Mouse (Mus musculus) heart, embryonic 10.5 days (tissue): ENCODE measurements around the gene Atxn10. TPM values are rescaled to one million over a fixed set of nuclear protein-coding genes. Genes with fewer than 3 reads are reported as not detected.

Experiments
- DNase-seq: peaks from one replicate; pipeline ENCODE4 v3.0.0-alpha.2; 2017; ENCODE audit warnings: low spot score
- H3K27ac ChIP-seq: fragments of 300-500 bp; sonication (generic); 2 replicates; pipeline ENCODE4 v1.5.1; 2016; ENCODE audit warnings: mild to moderate bottlenecking
- H3K27me3 ChIP-seq: fragments of 300-500 bp; sonication (generic); 2 replicates; pipeline ENCODE4 v1.6.1; 2016; ENCODE audit warnings: mild to moderate bottlenecking; ENCODE audit not compliant: poor library complexity, insufficient read depth, severe bottlenecking
- H3K36me3 ChIP-seq: fragments of 300-500 bp; sonication (generic); 2 replicates; pipeline ENCODE4 v1.6.1; 2016; ENCODE audit warnings: mild to moderate bottlenecking, moderate library complexity
- H3K4me1 ChIP-seq: fragments of 300-500 bp; sonication (generic); 2 replicates; pipeline ENCODE4 v1.6.1; 2016; ENCODE audit warnings: mild to moderate bottlenecking
- H3K4me3 ChIP-seq: fragments of 300-500 bp; sonication (generic); 2 replicates; pipeline ENCODE4 v1.5.1; 2016; ENCODE audit warnings: mild to moderate bottlenecking, moderate library complexity
- H3K9me3 ChIP-seq: fragments of 300-500 bp; sonication (generic); 2 replicates; pipeline ENCODE4 v1.6.1; 2016; ENCODE audit warnings: mild to moderate bottlenecking, moderate library complexity
- WGBS: fragments of 180-500 bp; shearing (Covaris S2); methylation state at CpG from one replicate; pipeline ENCODE4 v1.1.7; 2016; 5-methylcytosine and 5-hydroxymethylcytosine counted together
- polyA plus RNA-seq: library from polyadenylated mRNA; unstranded; fragments of >200 nt; fragmentation: Nextera tagmentation; extraction: Ambion mirVana; gene quantifications from 2 replicates; pipeline ENCODE4 v1.2.1, GENCODE M21; 2016

Gene Atxn10
- 294 and 302 TPM in 2 replicates for polyA plus RNA-seq

DNA sequence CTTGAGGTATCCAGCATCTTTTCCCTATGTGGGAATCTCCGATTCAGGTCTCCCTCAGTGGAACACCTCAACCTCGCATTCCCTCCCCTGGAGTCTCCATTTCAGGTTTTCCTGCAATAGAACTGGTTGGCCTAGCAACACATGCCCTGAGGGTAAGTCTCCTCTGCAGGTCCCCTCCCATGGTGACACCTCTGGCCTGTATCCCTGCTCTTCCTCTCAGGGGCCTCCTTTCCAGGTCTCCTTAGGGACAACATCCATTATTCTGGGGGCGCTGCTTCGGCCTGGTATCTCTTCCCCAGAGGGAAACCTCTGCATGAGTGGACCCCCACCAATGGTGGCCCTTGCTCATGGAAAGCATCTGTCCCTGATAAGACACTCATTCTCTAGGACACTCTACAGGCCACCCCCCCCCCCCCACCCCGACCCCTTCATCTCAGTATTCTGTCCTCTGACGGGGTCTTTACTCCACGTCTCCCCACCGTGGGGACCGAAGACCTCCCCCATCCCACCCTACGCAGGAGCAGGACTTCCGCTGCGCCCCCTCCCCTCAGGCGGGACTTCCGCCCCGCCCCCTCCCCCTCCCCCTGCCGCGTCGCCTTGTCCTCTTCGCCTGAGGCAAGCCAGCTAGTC, at the start of gene Atxn10:
Gene Atxn10, plus strand, starts transcription at position 575 of the 630 bp plus-strand sequence.
- DNase-seq: no peak

GRCm38 (mm10) chr15:85294632-85295031, 41.4 kb upstream of the Atxn10 start:
- H3K27ac ChIP-seq: no peak overlapping the region
- H3K4me1 ChIP-seq: peaks cover 28% of the 10 kb centered on the region
- no peaks in the 10 kb centered on the region for H3K9me3 ChIP-seq
- H3K4me3 ChIP-seq: no peak overlapping the region
- DNase-seq: no peak
- H3K27me3 ChIP-seq: no peaks in the 10 kb centered on the region
- WGBS: 78% methylated on average over 3 of the region's 3 CpGs
- H3K36me3 ChIP-seq: no peaks in the 10 kb centered on the region

More for the DNA sequence above, at the start of gene Atxn10:
- H3K4me1 ChIP-seq: peaks cover 16% of the 10 kb centered on the region
- peak within 1 kb of the TSS; percentile 81 for H3K4me3 ChIP-seq
- H3K9me3 ChIP-seq: no peaks in the 10 kb centered on the region
- H3K27me3 ChIP-seq: no peaks in the 10 kb centered on the region
- 8% methylated on average over 17 of the region's 19 CpGs for WGBS
- no peaks in the 10 kb centered on the region for H3K36me3 ChIP-seq
- peak within 1 kb of the TSS; percentile 97 for H3K27ac ChIP-seq

GRCm38 (mm10) chr15:85295544-85295943, 40.5 kb upstream of the Atxn10 start:
- Histone ChIP-seq H3K9me3 (no peaks in the 10 kb centered on the region), H3K4me3 (no peak overlapping the region), H3K27me3 (no peaks in the 10 kb centered on the region), H3K36me3 (no peaks in the 10 kb centered on the region), H3K4me1 (peaks cover 25% of the 10 kb centered on the region), H3K27ac (no peak overlapping the region)
- WGBS: 63% methylated on average over 8 of the region's 8 CpGs
- DNase-seq: no peak

DNA sequence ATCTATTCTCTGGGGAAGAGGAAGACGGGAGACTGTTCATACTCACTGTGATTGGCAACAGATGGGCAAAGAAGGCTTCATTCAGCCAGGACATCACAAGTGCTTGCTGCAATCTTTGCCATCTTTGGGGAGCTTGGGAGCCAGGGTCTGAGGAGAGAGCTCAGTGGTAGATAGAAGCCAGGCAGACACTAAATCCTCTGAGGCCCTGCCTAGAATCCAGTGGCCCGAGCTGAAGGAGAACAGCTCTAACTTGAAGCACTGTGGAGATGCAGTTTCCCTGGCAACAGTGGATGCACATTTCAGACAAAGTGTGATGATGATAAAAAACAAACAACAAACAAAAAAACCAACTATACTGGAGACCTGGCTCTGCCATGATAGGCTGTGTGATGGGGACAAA, 40.1 kb upstream of the Atxn10 start:
- WGBS: 54% methylated on average over 2 of the region's 2 CpGs

GRCm38 (mm10) chr15:85296538-85296937, 39.5 kb upstream of the Atxn10 start:
- no peak overlapping the region for H3K27ac ChIP-seq
- no peak overlapping the region for H3K4me3 ChIP-seq
- H3K27me3 ChIP-seq: no peaks in the 10 kb centered on the region
- DNase-seq: no peak
- no peaks in the 10 kb centered on the region for H3K36me3 ChIP-seq
- 79% methylated on average over 3 of the region's 3 CpGs for WGBS
- H3K4me1 ChIP-seq: peaks cover 25% of the 10 kb centered on the region
- no peaks in the 10 kb centered on the region for H3K9me3 ChIP-seq

More for the DNA sequence above, 40.1 kb upstream of the Atxn10 start:
- no peaks in the 10 kb centered on the region for H3K27me3 ChIP-seq
- H3K27ac ChIP-seq: no peak overlapping the region
- DNase-seq: no peak
- H3K36me3 ChIP-seq: no peaks in the 10 kb centered on the region
- no peaks in the 10 kb centered on the region for H3K9me3 ChIP-seq
- peaks cover 25% of the 10 kb centered on the region for H3K4me1 ChIP-seq
- H3K4me3 ChIP-seq: no peak overlapping the region

DNA sequence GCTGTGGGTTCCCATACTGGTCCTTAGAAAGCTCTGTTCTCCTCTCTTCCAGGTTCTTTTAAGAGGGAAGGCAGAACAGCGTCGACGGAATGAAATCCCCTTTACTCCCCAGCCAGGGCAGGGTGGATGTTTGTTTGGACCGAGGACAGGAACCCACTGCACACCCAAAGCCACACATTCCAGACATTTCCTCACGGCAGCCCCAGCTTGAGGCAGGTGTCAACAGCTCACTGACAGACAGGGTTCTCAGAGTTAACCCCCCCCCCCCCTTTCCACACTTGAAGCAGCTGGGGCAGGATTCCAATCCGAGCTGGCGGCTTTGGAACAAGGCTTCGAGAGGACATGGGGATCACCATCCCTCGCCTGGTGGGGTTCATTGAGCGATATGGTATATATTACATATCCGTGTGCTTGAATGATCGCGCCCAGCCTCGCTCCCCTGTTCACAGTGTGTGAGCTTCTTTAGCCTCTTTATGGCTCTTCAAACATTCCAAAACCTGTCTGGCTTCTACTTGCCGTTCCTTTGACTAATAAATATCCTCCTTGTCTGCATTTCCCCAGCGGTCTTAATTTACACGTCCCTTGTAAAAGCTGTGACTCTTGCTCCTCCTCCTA, 37.8 kb upstream of the Atxn10 start:
- no peak for DNase-seq
- H3K27ac ChIP-seq: 0 out of 2 replicates have a peak overlapping the region, but pooled peaks have one; percentile 2
- WGBS: 38% methylated on average over 17 of the region's 17 CpGs

GRCm38 (mm10) chr15:85298946-85299345, 37.1 kb upstream of the Atxn10 start:
- Histone ChIP-seq H3K4me3 (no peak overlapping the region), H3K27ac (0 out of 2 replicates have a peak overlapping the region, but pooled peaks have one; percentile 2), H3K36me3 (no peaks in the 10 kb centered on the region), H3K9me3 (0 out of 2 replicates have a peak, but pooled peaks cover 1% of the 10 kb centered on the region), H3K4me1 (peaks cover 25% of the 10 kb centered on the region), H3K27me3 (no peaks in the 10 kb centered on the region)
- DNase-seq: no peak
- WGBS: 84% methylated on average over 9 of the region's 9 CpGs

More for the DNA sequence above, 37.8 kb upstream of the Atxn10 start:
- peak overlapping the region; percentile 22 for H3K4me3 ChIP-seq
- H3K4me1 ChIP-seq: peaks cover 25% of the 10 kb centered on the region
- H3K36me3 ChIP-seq: no peaks in the 10 kb centered on the region
- H3K27me3 ChIP-seq: no peaks in the 10 kb centered on the region
- no peaks in the 10 kb centered on the region for H3K9me3 ChIP-seq

DNA sequence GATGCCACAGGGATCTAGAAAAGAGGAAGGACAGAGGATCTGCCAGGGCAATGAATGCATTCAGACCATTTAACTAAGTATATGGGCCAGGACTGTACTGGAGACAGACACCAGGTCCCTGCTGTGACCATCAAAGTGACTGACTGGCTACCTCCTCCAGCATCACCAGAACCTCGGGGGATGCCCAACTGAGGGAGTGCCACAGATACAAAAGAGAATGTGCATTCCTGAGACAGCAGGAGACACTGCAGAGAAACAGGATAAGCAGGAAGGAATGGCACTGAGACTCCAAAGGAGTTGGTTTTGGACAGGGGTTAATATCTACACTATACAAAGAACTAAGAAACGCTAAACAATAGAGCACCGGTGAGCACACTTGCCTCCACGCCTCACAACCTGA, 32.8 kb upstream of the Atxn10 start:
- peaks cover 8% of the 10 kb centered on the region for H3K4me1 ChIP-seq
- H3K27ac ChIP-seq: no peak overlapping the region
- H3K9me3 ChIP-seq: peaks cover 4% of the 10 kb centered on the region; the same call in 1 of the 2 replicates
- H3K27me3 ChIP-seq: no peaks in the 10 kb centered on the region
- DNase-seq: no peak
- no peak overlapping the region for H3K4me3 ChIP-seq
- H3K36me3 ChIP-seq: no peaks in the 10 kb centered on the region
- WGBS: 76% methylated on average over 4 of the region's 4 CpGs

DNA sequence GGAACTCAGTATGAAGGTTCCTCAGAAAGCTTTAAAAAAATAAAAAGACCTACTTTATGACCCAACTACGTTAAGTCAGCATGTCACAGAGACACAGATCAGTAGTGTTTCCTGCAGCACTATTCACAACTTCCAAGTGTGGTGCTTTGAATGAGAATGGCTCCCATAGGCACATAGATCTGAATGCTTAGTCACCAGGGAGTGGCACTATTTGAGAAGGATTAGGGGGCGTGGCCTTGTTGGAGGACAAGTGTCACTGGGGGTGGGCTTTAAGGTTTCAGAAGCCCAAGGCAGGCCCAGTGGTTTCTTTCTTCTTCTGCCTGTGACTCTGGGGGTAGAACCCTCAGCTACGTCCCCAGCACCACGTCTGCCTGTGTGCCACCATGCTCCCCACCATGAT, 32.1 kb upstream of the Atxn10 start:
- H3K36me3 ChIP-seq: no peaks in the 10 kb centered on the region
- no peaks in the 10 kb centered on the region for H3K27me3 ChIP-seq
- peaks cover under 1% of the 10 kb centered on the region for H3K4me1 ChIP-seq
- 90% methylated on average over 4 of the region's 4 CpGs for WGBS
- H3K9me3 ChIP-seq: peaks cover 4% of the 10 kb centered on the region; the same call in 1 of the 2 replicates
- H3K27ac ChIP-seq: no peak overlapping the region
- DNase-seq: no peak
- no peak overlapping the region for H3K4me3 ChIP-seq

DNA sequence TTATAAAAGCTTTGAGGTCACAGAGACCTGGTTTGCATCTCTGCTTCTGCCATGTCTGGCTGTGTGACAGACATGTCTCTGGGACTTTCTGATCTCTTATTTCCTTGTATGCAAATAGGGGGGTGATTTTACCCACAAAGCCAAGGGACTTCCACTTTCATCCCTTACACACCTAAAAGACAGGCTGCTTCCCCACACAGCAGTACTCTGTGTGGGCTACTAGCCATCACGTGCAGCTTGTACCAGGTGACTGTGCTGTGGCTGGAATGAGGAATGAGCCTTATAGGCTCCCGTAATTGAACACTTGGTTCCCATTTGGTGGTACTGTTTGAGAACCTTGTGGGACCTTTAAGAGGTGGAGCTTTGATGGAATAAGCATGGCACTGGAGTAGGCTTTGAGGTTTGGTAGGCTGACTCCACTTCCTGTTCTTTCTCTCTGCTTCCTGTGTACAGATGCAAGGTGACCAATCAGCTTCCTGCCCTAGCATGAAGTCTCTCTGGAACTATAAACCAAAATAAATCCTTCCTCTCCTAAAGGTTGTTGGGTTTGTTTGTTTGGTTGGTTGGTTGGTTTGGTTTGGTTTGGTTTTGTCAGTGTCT, 28.9 kb upstream of the Atxn10 start:
- WGBS: 92% methylated on average over 2 of the region's 2 CpGs
- no peak for DNase-seq
- H3K36me3 ChIP-seq: no peaks in the 10 kb centered on the region
- H3K4me3 ChIP-seq: no peak overlapping the region
- H3K4me1 ChIP-seq: no peaks in the 10 kb centered on the region
- no peak overlapping the region for H3K27ac ChIP-seq
- peaks cover 4% of the 10 kb centered on the region; the same call in 1 of the 2 replicates for H3K9me3 ChIP-seq
- H3K27me3 ChIP-seq: no peaks in the 10 kb centered on the region

GRCm38 (mm10) chr15:85311058-85311657, 24.9 kb upstream of the Atxn10 start:
- no peak for DNase-seq
- WGBS: 78% methylated on average over 10 of the region's 10 CpGs
- no peak overlapping the region for H3K4me3 ChIP-seq

GRCm38 (mm10) chr15:85315378-85316025, 20.5 kb upstream of the Atxn10 start:
- H3K36me3 ChIP-seq: no peaks in the 10 kb centered on the region
- 43% methylated on average over 12 of the region's 13 CpGs for WGBS
- H3K27ac ChIP-seq: no peak overlapping the region
- H3K9me3 ChIP-seq: no peaks in the 10 kb centered on the region
- no peak overlapping the region for H3K4me3 ChIP-seq
- DNase-seq: peak; percentile 84
- H3K4me1 ChIP-seq: peaks cover 24% of the 10 kb centered on the region
- peaks cover 41% of the 10 kb centered on the region for H3K27me3 ChIP-seq

More at GRCm38 (mm10) chr15:85311058-85311657, 24.9 kb upstream of the Atxn10 start:
- Histone ChIP-seq H3K27ac (no peak overlapping the region), H3K36me3 (no peaks in the 10 kb centered on the region), H3K9me3 (no peaks in the 10 kb centered on the region), H3K27me3 (peaks cover 19% of the 10 kb centered on the region; the same call in 1 of the 2 replicates), H3K4me1 (0 out of 2 replicates have a peak, but pooled peaks cover 15% of the 10 kb centered on the region)
